Mouse (Mus musculus): Measurements from ENCODE around the gene Anapc16. TPM values are rescaled to one million over a fixed set of nuclear protein-coding genes. Genes with fewer than 3 reads are reported as not detected.

Anapc16 gene
- polyA plus RNA-seq, 1 experiment: 100 TPM

DNA sequence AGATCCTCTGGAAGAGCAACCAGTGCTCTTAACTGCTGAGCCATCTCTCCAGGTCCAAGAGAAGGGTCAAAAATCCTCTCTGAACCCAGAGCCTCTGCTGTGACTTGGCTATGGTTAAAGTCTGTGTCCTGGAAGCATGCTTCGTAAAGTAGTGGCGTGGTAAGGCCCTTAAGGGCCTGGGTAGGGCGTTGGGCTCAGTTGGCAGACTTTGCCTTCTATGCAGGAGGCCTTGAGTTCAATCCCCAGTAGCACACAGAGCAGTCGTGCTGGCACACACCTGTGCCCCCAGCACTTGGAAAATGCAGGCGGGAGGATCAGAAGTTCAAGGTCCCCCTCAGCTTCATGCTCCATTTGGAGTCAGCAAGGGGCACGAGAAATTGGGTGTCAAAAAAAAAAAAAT, 29.9 kb downstream of the Anapc16 start:
- 62% methylated on average over 6 of the region's 6 CpGs for WGBS
- TF ChIP-seq POLR2A (IDR thresholded peaks at IDR 0.05; ENCODE audit: low read depth, low read length): no peak
- no peak for TF ChIP-seq CTCF (conservative IDR thresholded peaks at IDR 0.05; ENCODE audit: insufficient read depth, insufficient read length, low read depth, low read length)
- H3K4me1 ChIP-seq (ENCODE audit: control insufficient read depth, insufficient read depth, low read length): peaks cover 51% of the 10 kb centered on the region

DNA sequence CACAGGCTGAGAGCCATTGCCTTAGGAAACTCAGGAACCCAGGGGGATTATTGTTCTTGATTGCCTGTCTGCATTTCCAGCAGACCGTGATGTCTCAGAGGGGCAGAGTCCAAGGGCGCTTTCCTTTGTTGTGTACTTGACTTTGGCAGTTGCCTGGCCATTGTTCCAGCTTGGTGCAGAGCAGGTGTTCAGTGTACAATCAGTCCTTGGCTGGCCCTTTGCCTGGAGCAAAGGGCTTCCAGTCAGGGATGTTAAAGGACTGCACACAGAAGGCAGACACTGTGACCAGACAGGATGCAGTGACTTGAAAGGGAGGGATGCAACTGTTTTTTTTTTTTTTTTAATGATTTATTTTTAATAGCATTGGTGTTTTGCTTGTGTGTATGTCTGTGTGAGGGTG, 30.4 kb downstream of the Anapc16 start:
- TF ChIP-seq CTCF (conservative IDR thresholded peaks at IDR 0.05; ENCODE audit: insufficient read depth, insufficient read length, low read depth, low read length): no peak
- no peak for TF ChIP-seq POLR2A (IDR thresholded peaks at IDR 0.05; ENCODE audit: low read depth, low read length)
- WGBS: 52% methylated on average over 2 of the region's 2 CpGs
- 0 out of 2 replicates have a peak overlapping the region, but pooled peaks have one; percentile 77 for H3K27ac ChIP-seq (ENCODE audit: insufficient read depth, low read depth, low read length)
- H3K36me3 ChIP-seq (ENCODE audit: control insufficient read depth, insufficient read depth, low read length): no peaks in the 10 kb centered on the region
- H3K27me3 ChIP-seq (replicated peaks; ENCODE audit: control insufficient read depth, insufficient read depth, low read length): no peaks in the 10 kb centered on the region
- no peak overlapping the region for H3K4me3 ChIP-seq (ENCODE audit: insufficient read depth, low read depth, low read length)
- peaks cover 47% of the 10 kb centered on the region for H3K4me1 ChIP-seq (ENCODE audit: control insufficient read depth, insufficient read depth, low read length)
- peak; percentile 95 for DNase-seq

More for the DNA sequence above, 29.9 kb downstream of the Anapc16 start:
- DNase-seq: peak; percentile 73
- no peaks in the 10 kb centered on the region for H3K27me3 ChIP-seq (replicated peaks; ENCODE audit: control insufficient read depth, insufficient read depth, low read length)
- peak overlapping the region; percentile 77; the same call in 1 of the 2 replicates for H3K27ac ChIP-seq (ENCODE audit: insufficient read depth, low read depth, low read length)
- no peaks in the 10 kb centered on the region for H3K36me3 ChIP-seq (ENCODE audit: control insufficient read depth, insufficient read depth, low read length)
- H3K4me3 ChIP-seq (ENCODE audit: insufficient read depth, low read depth, low read length): no peak overlapping the region

DNA sequence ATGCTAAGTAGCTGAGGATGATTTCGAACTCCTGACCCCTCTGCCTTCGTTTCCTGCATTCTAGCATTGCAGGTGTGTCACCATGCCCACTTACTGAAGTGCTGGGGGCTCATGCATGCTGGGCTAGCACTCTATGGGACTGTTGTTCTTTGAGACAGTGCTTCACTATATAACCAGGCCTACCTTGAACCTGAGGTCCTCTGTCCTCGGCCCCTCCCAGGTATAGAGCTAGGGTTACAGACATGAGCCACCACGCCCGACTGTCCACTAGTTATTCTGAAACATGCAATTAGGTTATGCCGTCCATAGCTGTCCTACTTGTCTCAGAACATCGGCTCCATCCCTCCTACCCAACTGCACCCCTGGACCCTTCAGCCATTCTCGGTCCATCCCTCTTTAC, 31.1 kb downstream of the Anapc16 start:
- Histone ChIP-seq H3K4me3 (ENCODE audit: insufficient read depth, low read depth, low read length) (no peak overlapping the region), H3K4me1 (ENCODE audit: control insufficient read depth, insufficient read depth, low read length) (peaks cover 45% of the 10 kb centered on the region)
- 92% methylated on average over 8 of the region's 8 CpGs for WGBS

DNA sequence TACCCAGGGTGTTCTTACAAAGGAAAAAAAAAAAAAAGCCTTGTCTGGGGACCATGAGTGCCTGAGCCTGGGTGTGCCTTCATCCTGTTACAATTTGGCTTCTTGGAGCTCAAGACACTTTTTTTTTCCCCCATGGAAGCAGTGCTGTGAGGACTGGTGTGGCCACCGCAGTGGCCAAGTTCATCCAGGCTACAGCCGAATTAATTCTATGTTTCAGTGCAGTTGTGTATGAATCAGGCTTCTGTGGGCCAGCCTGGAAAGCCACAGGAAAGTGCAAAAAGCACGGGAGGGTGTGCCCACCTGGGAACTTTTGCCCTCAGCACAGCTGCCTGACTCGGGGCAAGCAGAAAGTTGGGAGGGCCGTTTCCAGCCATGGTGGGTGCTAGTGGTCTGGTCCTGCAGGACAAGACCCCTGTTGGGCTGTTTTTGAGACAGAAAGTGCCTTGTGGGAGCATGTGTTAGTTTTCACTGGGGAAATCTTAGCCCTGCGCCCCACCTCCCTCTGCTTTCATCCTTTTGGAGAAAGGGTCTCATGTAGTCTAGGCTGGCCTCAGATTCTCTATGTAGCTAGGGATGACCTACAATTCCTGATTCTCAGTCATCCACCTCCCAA, 32.4 kb downstream of the Anapc16 start:
- peak overlapping the region; percentile 57 for H3K4me3 ChIP-seq (ENCODE audit: insufficient read depth, low read depth, low read length)
- no peaks in the 10 kb centered on the region for H3K27me3 ChIP-seq (replicated peaks; ENCODE audit: control insufficient read depth, insufficient read depth, low read length)
- H3K27ac ChIP-seq (ENCODE audit: insufficient read depth, low read depth, low read length): peak overlapping the region; percentile 86
- peak; percentile 45 for DNase-seq
- 46% methylated on average over 6 of the region's 6 CpGs for WGBS
- H3K4me1 ChIP-seq (ENCODE audit: control insufficient read depth, insufficient read depth, low read length): peaks cover 45% of the 10 kb centered on the region
- no peaks in the 10 kb centered on the region for H3K36me3 ChIP-seq (ENCODE audit: control insufficient read depth, insufficient read depth, low read length)
- TF ChIP-seq CTCF (conservative IDR thresholded peaks at IDR 0.05; ENCODE audit: insufficient read depth, insufficient read length, low read depth, low read length) (no peak), POLR2A (IDR thresholded peaks at IDR 0.05; ENCODE audit: low read depth, low read length) (no peak)

More for the DNA sequence above, 31.1 kb downstream of the Anapc16 start:
- Histone ChIP-seq H3K27me3 (replicated peaks; ENCODE audit: control insufficient read depth, insufficient read depth, low read length) (no peaks in the 10 kb centered on the region), H3K36me3 (ENCODE audit: control insufficient read depth, insufficient read depth, low read length) (no peaks in the 10 kb centered on the region), H3K27ac (ENCODE audit: insufficient read depth, low read depth, low read length) (no peak overlapping the region)
- DNase-seq: no peak
- TF ChIP-seq CTCF (conservative IDR thresholded peaks at IDR 0.05; ENCODE audit: insufficient read depth, insufficient read length, low read depth, low read length) (no peak), POLR2A (IDR thresholded peaks at IDR 0.05; ENCODE audit: low read depth, low read length) (no peak)

DNA sequence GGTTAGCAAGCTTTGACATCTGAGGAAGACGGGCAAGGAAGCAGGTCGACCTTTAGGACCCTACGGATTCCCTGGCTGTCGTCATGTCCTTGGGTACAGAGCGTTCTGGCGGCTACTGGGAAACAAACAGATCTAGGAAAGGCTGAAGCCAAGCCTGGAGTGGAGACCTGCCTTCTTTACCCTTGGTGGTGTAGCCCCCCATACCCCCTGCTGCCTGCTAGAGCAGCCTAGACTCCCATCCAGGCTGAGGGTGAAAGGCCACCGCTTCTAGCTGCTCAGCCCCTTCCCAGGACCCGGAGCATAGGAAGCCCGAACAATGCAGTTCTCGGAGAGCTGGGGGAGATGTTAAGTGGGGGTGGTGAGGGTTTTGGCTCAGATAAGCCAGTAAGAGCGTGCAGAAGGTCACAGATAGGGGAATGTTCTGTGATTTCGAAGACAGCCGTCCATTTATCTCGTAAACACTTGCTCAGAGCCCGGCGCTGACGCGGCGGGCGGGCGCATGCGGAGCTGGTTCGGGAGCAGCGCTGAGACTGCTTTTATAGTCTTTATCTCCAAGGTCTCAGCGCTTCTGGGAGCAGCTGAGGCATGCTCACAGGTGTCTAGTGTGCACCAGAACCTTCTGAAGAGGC, 33.0 kb downstream of the Anapc16 start:
- H3K27ac ChIP-seq (ENCODE audit: insufficient read depth, low read depth, low read length): peak overlapping the region; percentile 86
- H3K27me3 ChIP-seq (replicated peaks; ENCODE audit: control insufficient read depth, insufficient read depth, low read length): no peaks in the 10 kb centered on the region
- TF ChIP-seq POLR2A (IDR thresholded peaks at IDR 0.05; ENCODE audit: low read depth, low read length) (peak; percentile 49), CTCF (conservative IDR thresholded peaks at IDR 0.05; ENCODE audit: insufficient read depth, insufficient read length, low read depth, low read length) (no peak)
- peaks cover 40% of the 10 kb centered on the region for H3K4me1 ChIP-seq (ENCODE audit: control insufficient read depth, insufficient read depth, low read length)
- H3K4me3 ChIP-seq (ENCODE audit: insufficient read depth, low read depth, low read length): peak overlapping the region; percentile 57
- peak; percentile 89 for DNase-seq
- 3% methylated on average over 25 of the region's 25 CpGs for WGBS
- no peaks in the 10 kb centered on the region for H3K36me3 ChIP-seq (ENCODE audit: control insufficient read depth, insufficient read depth, low read length)

DNA sequence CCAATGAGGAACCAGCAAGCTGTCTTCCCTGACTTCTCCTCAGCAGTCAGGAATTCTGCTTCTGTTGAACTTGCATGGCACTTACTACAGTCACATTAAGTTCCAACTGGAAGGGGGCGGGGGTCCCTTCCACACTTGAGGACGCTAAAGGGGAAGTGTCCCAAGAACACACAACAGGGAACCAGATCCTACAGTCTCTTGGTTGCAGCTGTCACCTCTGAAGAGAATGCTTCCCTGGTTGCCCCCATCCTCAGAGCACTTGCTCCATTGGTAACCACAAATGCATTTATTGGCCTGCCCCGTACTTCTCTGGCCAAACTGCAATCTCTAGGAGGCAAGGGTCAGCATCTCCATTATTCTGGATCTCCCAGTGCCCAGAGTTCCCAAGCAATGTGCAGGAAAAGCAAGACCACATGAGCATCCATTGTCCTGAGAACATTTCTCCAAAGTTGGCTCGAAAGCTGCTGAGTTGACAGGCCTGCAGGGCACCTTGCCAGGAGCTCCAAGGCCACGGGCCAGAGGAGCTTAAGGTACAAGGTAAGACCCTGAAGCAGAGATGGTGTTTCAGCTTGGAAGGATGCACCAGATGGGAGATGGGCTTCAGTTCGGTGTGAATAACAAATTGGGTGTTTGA, 35.5 kb downstream of the Anapc16 start:
- Histone ChIP-seq H3K27me3 (replicated peaks; ENCODE audit: control insufficient read depth, insufficient read depth, low read length) (no peaks in the 10 kb centered on the region), H3K4me3 (ENCODE audit: insufficient read depth, low read depth, low read length) (no peak overlapping the region), H3K4me1 (ENCODE audit: control insufficient read depth, insufficient read depth, low read length) (peaks cover 16% of the 10 kb centered on the region; the same call in 1 of the 2 replicates), H3K27ac (ENCODE audit: insufficient read depth, low read depth, low read length) (no peak overlapping the region), H3K36me3 (ENCODE audit: control insufficient read depth, insufficient read depth, low read length) (no peaks in the 10 kb centered on the region)
- DNase-seq: peak; percentile 92
- 52% methylated on average over 6 of the region's 6 CpGs for WGBS
- no peak for TF ChIP-seq CTCF (conservative IDR thresholded peaks at IDR 0.05; ENCODE audit: insufficient read depth, insufficient read length, low read depth, low read length)
- no peak for TF ChIP-seq POLR2A (IDR thresholded peaks at IDR 0.05; ENCODE audit: low read depth, low read length)

DNA sequence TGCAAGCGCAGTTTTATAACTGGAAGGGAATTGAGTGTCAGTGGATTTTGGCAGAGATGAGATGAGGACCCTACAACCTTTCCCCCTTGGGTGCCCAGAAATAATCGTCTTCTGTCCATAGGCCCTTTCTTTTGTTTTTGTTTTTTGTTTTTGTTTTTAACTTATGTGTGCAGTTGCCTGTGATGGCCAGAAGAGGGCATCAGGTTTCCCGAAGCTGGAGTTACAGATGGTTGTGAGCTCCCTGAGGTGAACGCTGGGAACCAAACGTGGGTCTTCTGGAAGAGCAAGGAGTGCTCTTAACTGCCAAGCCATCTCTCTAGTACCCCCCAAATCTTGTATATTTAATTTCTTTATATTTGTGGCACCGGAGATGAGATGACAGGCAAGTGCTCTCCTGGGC, 36.2 kb downstream of the Anapc16 start:
- no peaks in the 10 kb centered on the region for H3K27me3 ChIP-seq (replicated peaks; ENCODE audit: control insufficient read depth, insufficient read depth, low read length)
- TF ChIP-seq CTCF (conservative IDR thresholded peaks at IDR 0.05; ENCODE audit: insufficient read depth, insufficient read length, low read depth, low read length): 0 out of 2 replicates have a peak, but pooled peaks have one; percentile 23
- TF ChIP-seq POLR2A (IDR thresholded peaks at IDR 0.05; ENCODE audit: low read depth, low read length): no peak
- 98% methylated on average over 6 of the region's 6 CpGs for WGBS
- no peak overlapping the region for H3K27ac ChIP-seq (ENCODE audit: insufficient read depth, low read depth, low read length)
- H3K4me1 ChIP-seq (ENCODE audit: control insufficient read depth, insufficient read depth, low read length): peaks cover 12% of the 10 kb centered on the region; the same call in 1 of the 2 replicates
- no peaks in the 10 kb centered on the region for H3K36me3 ChIP-seq (ENCODE audit: control insufficient read depth, insufficient read depth, low read length)
- no peak overlapping the region for H3K4me3 ChIP-seq (ENCODE audit: insufficient read depth, low read depth, low read length)
- DNase-seq: no peak
